Mouse (Mus musculus) gastrocnemius, adult 2 months (tissue): Measurements from ENCODE around the gene Vps35l. TPM values are rescaled to one million over a fixed set of nuclear protein-coding genes. Genes with fewer than 3 reads are reported as not detected.

Experiments used
- DNase-seq: peaks from one replicate; pipeline ENCODE4 v3.0.0; 2022
- H3K27ac ChIP-seq: fragments of 200-600 bp; 2 replicates; pipeline ENCODE4 v1.8.1; 2022; ENCODE audit warnings: mild to moderate bottlenecking
- H3K4me3 ChIP-seq: fragments of 200-600 bp; 2 replicates; pipeline ENCODE4 v1.8.1; 2022; ENCODE audit warnings: mild to moderate bottlenecking, moderate library complexity
- CTCF ChIP-seq: fragments of 200-600 bp; IDR thresholded peaks from 2 replicates; pipeline ENCODE4 v1.8.1; 2022; ENCODE audit warnings: antibody characterized with exemption, mild to moderate bottlenecking, moderate library complexity
- intact Hi-C: fragments of 180-260 bp; cut with DNase I; formaldehyde crosslinking; loops from one replicate; pipeline ENCODE4 v1.15.1; 2025
- total RNA-seq, 2 experiments: library from RNA; stranded (reverse); gene quantifications; 2 replicates each; pipeline ENCODE4 v1.2.3; 2021

Vps35l gene
- total RNA-seq, 2 experiments from 2014 or later = 18.3 to 19.2 TPM

DNA sequence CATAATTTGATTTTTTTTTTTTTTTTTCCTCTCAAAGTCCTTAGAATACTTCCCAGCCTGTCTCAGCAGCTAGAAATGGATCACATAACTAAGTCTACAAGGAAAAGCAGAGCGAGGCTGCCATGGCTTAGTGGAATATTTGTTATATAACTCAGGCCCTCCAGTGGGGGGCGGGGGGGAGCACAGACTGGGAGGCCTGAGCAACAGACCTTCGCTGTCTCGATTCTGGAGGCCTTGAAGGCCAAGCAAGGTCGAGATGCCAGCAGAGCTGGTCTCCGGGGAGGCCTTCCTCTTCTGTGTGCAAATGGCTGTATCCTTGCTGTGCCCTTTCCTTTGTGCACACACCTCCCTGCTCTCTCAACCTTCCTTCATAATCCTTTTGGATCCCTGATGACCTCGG lies 48.5 kb downstream of the Vps35l start:
- Histone ChIP-seq H3K4me3 (no peak overlapping the region), H3K27ac (no peak overlapping the region)
- intact Hi-C loops = no loop called here
- no peak for DNase-seq
- TF ChIP-seq CTCF = no peak

DNA sequence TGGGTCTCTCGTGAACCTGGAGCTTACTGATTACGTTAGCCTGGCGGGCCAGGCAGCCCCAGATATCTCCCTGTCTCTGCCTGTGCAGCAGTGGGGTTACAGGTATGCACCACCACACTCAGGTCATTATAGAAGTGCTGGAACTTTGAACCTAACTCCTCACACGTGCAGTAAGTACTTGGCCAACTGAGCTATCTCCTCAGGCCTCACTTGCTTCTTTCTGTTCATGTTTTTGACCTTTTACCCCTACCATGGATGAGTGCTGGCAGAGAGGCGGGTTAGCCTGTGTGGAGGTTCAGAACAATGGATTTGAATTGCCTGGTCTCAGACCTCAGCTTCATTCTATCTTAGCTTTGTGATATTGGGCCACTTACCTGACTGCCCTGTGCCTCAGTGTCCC lies 50.3 kb downstream of the Vps35l start:
- DNase-seq = no peak
- intact Hi-C loops = no loop called here
- H3K4me3 ChIP-seq = no peak overlapping the region
- H3K27ac ChIP-seq = no peak overlapping the region
- no peak for TF ChIP-seq CTCF

DNA sequence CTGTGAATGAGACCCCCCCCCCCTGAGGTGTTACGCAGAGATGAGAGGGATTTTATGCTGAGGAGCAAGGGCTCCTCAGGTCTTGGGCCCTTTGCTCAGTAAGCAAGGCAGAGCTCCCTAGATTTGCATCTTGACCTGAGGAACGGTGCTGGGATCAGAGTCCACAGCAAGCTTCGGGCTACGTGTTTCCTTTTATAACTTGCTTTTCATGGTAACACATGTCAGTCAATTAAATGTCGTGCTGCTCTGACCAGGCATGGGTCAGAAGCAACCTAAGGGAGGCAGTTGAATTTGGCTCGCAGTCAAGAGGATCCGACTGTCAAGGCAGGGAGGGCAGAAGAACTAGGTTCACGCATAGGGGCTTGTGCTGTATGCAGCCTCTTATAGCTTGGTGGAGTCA lies 53.9 kb downstream of the Vps35l start:
- no peak for TF ChIP-seq CTCF
- DNase-seq = no peak
- intact Hi-C loops = no loop called here

DNA sequence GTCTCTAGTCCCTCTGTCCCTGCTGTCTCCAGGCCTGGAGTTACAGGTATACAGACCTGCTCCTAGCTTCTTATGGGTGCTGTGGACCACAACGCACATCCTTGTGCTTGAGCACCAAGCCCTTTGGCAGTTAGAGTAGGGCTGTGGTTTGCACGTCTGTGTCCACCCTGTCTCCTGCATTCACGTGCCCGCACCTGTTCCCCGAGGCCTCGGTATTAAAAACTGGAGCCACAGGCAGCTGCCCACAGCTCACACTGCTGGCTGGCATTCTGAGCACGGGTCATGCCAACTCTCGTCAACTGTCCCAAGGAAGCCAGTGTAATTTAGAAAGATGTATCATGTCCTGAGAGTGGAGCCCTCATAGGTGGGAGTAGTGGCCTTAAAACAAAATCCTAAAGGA lies 55.8 kb downstream of the Vps35l start:
- TF ChIP-seq CTCF = no peak
- Histone ChIP-seq H3K27ac (no peak overlapping the region), H3K4me3 (no peak overlapping the region)
- intact Hi-C loops = no loop called here
- no peak for DNase-seq

More for the DNA sequence above, 53.9 kb downstream of the Vps35l start:
- H3K27ac ChIP-seq = no peak overlapping the region
- H3K4me3 ChIP-seq = no peak overlapping the region

DNA sequence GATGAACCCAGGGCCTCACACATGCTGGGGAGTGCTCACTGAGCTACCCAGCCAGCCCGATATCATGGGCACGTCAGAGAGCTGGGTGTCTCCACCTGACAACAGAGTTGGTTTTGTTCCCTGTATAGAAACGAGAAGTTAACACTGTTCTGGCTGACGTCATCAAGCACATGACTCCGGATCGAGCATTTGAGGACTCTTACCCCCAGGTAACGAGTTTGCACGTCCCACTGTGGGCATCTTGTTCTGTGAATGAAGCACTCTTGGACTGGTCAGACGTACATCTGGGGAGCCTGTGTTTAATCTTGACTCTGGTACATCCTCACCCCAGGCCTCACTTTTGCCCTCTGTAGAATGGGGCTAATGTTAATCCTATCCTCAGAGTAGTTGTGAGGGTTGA lies 56.8 kb downstream of the Vps35l start:
- TF ChIP-seq CTCF = no peak
- Histone ChIP-seq H3K27ac (no peak overlapping the region), H3K4me3 (no peak overlapping the region)
- DNase-seq = no peak
- intact Hi-C loops = no loop called here

DNA sequence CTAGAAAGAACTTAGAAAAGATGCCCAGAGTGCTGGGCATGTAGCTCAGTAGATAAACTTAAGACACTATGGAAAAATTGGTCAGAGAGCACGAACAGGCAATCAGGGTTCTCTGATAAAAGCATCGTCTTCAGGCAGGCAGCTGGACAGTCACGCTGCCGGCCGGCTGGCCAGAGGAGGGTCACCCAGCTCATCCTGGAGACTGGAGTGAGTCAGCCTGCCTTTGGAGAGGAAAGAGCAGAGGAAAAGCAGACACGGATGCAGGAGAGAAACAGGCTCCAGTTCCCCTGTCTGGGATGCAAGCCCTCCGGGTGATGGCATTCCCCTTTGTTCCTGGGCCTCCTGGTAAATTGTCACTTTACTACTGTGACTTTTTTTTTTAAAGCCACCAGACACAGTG lies 57.6 kb downstream of the Vps35l start:
- Histone ChIP-seq H3K4me3 (no peak overlapping the region), H3K27ac (no peak overlapping the region)
- DNase-seq = no peak
- intact Hi-C loops = no loop called here
- no peak for TF ChIP-seq CTCF

DNA sequence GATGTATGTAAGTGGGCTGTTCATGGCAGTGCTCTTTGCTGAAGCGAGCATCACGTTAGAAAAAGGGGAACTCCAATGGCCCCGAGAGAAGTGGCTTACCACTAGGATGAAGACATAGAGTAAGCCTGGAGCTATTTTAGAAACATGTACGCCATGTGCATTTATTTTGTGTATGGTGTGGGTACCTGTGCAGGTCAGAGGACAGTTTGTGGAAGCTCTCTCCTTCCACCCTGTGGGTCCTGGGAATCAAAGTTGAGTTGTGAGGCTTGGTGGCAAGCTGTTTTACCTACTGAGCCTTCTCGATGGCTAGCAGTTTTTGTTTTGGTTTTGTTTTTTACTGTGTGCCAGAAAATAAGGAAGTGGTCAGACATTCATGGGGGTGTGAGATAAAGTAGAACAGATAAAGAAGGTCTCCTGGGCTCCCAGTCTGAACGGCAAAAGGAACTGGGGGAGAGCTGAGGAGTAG lies 58.1 kb downstream of the Vps35l start:
- DNase-seq = no peak
- Histone ChIP-seq H3K4me3 (no peak overlapping the region), H3K27ac (no peak overlapping the region)
- no peak for TF ChIP-seq CTCF
- intact Hi-C loops = no loop called here

DNA sequence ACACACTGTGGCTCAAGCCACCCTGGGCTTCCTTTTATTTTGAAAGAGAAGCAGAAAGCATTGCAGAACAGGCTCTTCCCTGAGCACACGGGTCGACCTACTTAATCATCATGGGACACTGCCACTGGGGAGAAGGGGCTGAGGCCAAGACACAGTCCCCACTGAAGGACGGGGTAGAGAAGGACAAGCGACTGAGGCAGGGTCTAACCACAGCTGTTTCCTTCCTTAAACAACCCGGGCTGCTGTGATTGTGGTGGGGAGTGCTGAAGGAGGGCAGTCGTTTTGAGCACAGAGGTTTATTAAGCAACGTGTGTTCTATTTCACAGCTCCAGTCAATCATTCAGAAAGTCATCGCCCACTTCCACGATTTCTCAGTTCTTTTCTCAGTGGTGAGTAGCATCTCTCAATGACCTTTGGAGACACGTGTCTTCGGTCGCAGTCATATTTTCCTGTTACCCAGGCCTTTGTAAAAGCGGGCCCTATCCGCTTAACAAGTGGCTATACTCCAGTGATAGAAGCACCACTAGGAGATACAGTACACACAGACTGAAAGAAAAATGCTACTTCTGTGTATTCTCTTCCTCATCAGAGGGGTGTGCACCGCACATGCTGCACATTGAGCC lies 60.2 kb downstream of the Vps35l start:
- intact Hi-C loops = no loop called here

DNA sequence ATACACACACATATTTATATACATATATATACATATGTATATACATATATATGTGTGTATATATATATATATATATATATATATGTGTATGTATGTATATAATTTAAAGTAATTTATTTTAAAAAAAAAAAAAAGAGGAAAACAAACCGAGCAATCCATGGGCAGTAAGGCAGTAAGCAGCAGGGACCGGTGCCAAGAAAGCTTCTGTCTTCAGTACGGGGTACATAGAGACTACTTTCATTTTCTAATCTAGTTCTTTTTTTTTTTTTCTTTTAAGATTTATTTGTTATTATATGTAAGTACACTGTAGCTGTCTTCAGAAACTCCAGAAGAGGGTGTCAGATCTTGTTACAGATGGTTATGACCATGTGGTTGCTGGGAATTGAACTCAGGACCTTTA lies 61.8 kb downstream of the Vps35l start:
- intact Hi-C loops = no loop called here
- no peak overlapping the region for H3K4me3 ChIP-seq
- TF ChIP-seq CTCF = no peak
- peak; percentile 44 for DNase-seq
- H3K27ac ChIP-seq = no peak overlapping the region

More for the DNA sequence above, 60.2 kb downstream of the Vps35l start:
- no peak for DNase-seq
- TF ChIP-seq CTCF = no peak
- no peak overlapping the region for H3K27ac ChIP-seq
- no peak overlapping the region for H3K4me3 ChIP-seq

DNA sequence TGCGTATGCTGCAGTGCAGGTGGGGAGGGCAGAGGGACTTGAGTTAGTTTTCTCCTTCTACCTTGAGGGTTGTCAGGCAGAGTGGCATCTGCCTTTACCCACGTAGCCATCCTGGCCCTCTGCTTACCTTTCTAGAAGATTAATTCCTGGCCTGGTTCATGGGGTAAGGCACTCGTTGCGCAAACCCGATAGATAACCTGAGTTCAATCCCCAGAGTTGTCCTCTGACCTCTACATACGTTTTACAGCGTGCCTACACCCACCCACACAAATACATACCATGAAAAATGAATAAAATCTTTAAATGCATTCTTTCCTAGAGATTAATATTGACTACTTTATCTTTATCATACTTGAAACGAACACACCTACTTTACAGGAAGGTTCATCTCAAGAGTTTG lies 63.4 kb downstream of the Vps35l start:
- intact Hi-C loops = no loop called here
- DNase-seq = no peak
- Histone ChIP-seq H3K4me3 (no peak overlapping the region), H3K27ac (no peak overlapping the region)
- no peak for TF ChIP-seq CTCF

DNA sequence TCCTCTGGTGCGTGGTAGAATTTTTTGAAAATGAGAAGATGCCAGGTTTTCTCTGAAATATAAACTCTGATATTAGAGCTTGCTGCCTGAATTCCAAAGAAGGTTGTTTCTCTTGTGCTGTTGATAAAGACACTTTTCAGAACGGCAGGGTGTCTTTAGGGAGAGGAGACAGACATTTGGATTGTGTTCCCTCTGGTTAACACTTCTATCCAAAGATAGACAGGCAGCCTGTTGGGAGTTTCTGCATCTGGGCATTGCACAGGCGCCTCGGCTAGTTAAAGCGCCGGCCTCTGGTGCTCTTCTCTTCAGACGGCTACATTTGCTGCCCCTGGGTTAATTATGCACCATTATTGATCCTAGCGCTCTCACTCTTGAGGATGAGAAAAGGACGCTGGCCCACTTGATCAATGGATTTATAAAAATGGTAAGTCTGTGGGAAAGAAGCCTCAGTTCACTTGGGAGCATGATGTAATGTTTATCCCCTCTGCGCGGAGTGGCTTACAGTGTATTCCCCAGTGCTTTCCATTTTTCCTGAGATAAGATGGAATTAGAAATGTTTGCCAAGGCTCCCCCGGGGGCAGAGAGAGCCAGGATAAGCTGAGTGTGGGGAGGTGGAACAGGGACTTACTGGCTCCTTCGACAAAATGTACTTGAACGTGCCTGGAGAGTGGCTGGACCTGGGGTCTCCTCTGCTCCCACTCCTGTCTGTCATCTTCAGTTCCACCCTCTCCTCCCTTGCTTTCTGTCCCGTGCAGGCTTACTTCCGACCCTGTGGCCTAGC lies 66.8 kb downstream of the Vps35l start:
- Histone ChIP-seq H3K4me3 (no peak overlapping the region), H3K27ac (peak overlapping the region; percentile 67)
- no peak for TF ChIP-seq CTCF
- no peak for DNase-seq
- intact Hi-C loops = no loop called here

DNA sequence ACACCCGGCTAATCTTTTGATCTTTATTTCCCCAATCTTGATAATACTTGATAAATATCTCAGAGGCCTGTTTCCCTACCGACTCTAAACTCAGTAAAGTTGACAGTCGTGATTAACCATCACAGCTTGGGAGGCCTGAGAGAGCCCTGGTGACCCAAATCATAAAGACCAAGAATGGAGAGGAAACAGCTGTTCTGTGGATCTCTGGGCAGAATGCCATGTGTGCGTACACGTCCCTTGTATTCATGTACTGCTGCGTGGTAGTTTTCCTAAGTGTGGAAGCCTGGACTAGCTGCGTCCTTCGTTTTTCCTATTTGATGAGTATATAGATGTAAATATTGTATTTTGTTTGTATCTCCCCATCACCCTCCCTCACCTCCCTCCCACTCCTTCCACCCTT lies 67.9 kb downstream of the Vps35l start:
- DNase-seq = peak; percentile 30
- intact Hi-C loops = no loop called here
- no peak overlapping the region for H3K4me3 ChIP-seq
- no peak for TF ChIP-seq CTCF
- H3K27ac ChIP-seq = peak overlapping the region; percentile 67

DNA sequence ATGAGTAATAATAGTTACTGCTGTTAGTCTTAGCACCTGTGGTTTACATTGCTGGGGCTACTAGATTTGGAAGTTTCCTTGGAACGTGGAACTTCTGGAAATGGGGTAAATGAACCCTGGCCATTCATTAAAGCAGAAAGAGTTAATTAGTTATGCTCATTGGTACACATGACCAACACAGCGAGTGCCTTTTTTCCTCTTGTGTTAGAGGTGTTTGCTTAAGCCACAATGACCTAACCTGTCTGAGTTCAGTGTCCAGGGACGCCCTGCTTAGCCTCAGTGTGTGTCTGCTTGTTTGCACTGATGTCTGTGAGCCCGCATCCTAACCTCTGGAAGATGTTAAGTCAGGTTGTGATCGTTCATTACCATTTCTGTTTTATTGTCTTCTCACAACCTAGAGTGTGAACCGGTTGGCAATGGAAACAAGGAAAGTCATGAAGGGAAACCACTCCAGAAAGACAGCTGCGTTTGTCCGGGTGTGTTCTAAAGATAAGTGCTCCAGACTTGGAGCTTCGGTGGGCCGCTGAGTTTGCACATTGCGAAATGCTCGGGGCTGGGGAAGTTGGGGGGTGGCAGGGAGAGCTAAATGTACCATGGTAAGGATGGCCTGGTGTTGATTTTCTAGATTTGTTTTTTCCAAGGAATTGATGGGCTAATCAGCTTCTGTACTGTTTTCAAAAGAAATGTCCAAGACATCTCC lies 71.5 kb downstream of the Vps35l start:
- Histone ChIP-seq H3K27ac (no peak overlapping the region), H3K4me3 (no peak overlapping the region)
- no peak for TF ChIP-seq CTCF
- intact Hi-C loops = no loop called here
- DNase-seq = peak; percentile 28
